Mouse (Mus musculus): ENCODE results near the gene Tshz2. TPM values are rescaled to one million over a fixed set of nuclear protein-coding genes. Genes with fewer than 3 reads are reported as not detected.

Tshz2 gene
- polyA plus RNA-seq, 1 experiment from 2014 or later: 14.8 TPM

DNA sequence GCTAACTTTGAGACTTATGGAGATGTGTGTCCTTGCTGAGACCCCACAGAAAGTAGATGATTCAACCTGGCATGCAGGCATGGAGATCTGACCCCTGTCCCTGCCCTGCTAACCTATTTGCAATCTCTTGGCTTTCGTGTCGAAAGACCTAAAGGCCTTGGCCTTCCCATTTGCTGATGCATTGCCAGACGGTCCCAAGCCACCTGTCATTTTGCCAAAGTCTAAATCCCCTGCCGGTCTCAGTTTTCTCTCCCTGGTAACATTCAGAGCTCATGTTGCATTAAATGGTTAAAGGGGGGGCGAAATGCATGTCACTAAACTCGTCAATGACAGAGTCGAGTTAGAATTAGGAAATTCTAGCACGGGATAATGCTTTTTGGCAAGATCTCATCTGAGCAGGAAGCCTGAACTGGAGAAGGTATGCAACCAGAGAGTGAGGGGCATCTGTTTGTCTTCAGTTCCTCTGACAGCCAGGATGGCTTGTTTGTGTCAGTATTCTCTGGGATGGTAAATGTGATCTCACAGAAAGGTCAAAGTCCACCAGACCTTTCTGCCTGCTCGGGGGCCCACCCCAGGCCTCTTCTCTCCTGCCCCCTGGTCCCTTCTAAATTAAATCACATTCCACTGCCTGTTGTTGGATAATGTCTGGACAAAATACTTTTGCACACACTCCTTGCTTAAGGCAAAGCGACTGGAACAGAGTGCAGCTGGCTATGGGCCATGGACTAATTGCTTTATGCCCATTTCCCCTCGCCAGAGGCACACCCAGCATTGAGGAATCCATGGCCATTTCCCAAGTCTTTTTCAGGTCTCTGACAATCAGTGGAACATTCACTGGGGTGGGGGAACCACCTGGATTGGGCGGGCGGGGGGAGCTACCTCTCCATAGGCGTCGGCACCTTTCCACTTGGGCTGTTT is 118.0 kb downstream of the Tshz2 start:
- Histone ChIP-seq H3K27ac (ENCODE audit: low read depth, low read length) (peak overlapping the region; percentile 63), H3K27me3 (ENCODE audit: control insufficient read depth, insufficient read depth, low read length) (no peaks in the 10 kb centered on the region), H3K9ac (ENCODE audit: low read depth, low read length) (no peak overlapping the region), H3K4me2 (replicated peaks; ENCODE audit: low read depth, low read length) (no peak overlapping the region), H3K36me3 (ENCODE audit: control insufficient read depth, insufficient read depth, low read length) (no peaks in the 10 kb centered on the region), H3K4me3 (ENCODE audit: low read length) (no peak overlapping the region), H3K4me1 (ENCODE audit: control insufficient read depth, insufficient read depth, low read length) (peaks cover 30% of the 10 kb centered on the region), H3K9me3 (ENCODE audit: control insufficient read depth, low read length) (no peaks in the 10 kb centered on the region; the same call in 1 of the 2 replicates)
- peak; percentile 69 for ATAC-seq (ENCODE audit: low FRiP score, low TSS enrichment)
- 19% methylated on average over 15 of the region's 15 CpGs for WGBS

DNA sequence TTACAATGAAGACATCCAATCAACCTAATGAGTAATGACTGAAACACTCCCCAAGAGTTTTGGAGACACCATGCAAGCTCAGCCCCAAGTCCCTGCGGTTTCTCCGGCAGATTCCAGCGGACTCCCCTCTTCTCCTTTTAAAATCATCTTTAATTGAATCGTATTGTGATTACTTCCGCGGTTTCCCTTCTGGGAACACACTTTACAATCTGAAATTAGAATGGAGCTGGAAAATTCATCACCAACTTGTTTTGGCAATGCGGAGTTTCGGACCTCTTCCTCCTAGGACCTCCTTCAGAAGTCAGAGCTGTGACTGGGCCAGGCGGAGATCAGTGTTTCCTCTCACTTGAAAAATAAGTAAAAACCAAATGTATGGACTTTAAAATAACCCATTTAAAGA is 119.3 kb downstream of the Tshz2 start:
- Histone ChIP-seq H3K36me3 (ENCODE audit: control insufficient read depth, insufficient read depth, low read length) (no peaks in the 10 kb centered on the region), H3K4me1 (ENCODE audit: control insufficient read depth, insufficient read depth, low read length) (peaks cover 30% of the 10 kb centered on the region), H3K4me3 (ENCODE audit: low read length) (no peak overlapping the region), H3K4me2 (replicated peaks; ENCODE audit: low read depth, low read length) (no peak overlapping the region), H3K27ac (ENCODE audit: low read depth, low read length) (no peak overlapping the region), H3K9ac (ENCODE audit: low read depth, low read length) (no peak overlapping the region), H3K9me3 (ENCODE audit: control insufficient read depth, low read length) (no peaks in the 10 kb centered on the region; the same call in 1 of the 2 replicates), H3K27me3 (ENCODE audit: control insufficient read depth, insufficient read depth, low read length) (no peaks in the 10 kb centered on the region)
- no peak for ATAC-seq (ENCODE audit: low FRiP score, low TSS enrichment)
- WGBS: 90% methylated on average over 9 of the region's 9 CpGs

DNA sequence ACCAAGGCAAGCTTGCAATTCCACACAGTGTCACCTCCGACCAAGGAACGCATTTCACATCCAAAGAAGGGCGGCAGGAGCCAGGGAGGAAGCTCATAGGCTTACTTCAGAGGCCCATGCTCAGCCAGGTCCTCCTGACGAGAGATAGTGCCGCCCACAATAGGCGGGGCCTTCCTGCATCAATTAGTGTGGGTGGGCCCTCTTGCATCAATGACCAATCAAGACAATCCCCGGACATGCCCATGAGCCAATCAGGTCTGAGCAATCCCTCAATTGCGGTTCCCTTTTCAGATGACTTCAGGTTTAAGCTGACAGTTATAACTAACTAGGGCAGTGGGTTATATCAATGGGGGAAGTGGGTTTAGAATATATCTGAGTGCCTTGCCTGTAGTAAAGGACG is 120.6 kb downstream of the Tshz2 start:
- Histone ChIP-seq H3K4me2 (replicated peaks; ENCODE audit: low read depth, low read length) (no peak overlapping the region), H3K4me1 (ENCODE audit: control insufficient read depth, insufficient read depth, low read length) (peaks cover 36% of the 10 kb centered on the region), H3K36me3 (ENCODE audit: control insufficient read depth, insufficient read depth, low read length) (no peaks in the 10 kb centered on the region), H3K9ac (ENCODE audit: low read depth, low read length) (no peak overlapping the region), H3K27me3 (ENCODE audit: control insufficient read depth, insufficient read depth, low read length) (no peaks in the 10 kb centered on the region), H3K27ac (ENCODE audit: low read depth, low read length) (no peak overlapping the region), H3K9me3 (ENCODE audit: control insufficient read depth, low read length) (no peaks in the 10 kb centered on the region), H3K4me3 (ENCODE audit: low read length) (no peak overlapping the region)
- no peak for ATAC-seq (ENCODE audit: low FRiP score, low TSS enrichment)
- WGBS: 86% methylated on average over 9 of the region's 9 CpGs

DNA sequence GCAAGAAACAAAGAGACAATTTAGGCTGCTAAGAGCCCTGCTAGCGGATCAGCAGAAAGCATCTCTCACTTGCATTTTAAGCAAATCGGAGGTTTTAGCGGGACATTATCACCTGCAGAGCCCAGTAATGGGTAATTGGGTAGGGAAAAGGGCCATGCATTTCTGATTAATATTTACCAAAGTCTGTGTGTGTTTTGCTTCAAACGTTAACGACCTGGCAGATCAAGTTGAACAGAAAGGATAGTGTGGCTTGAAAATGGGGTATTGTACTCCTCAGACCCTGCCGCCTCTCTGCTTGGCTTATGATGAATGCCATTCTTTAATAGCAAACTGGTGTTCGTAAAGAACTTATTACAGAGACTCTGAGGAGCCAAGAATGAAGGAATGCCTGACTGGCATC is 122.3 kb downstream of the Tshz2 start:
- no peak for ATAC-seq (ENCODE audit: low FRiP score, low TSS enrichment)
- 64% methylated on average over 7 of the region's 7 CpGs for WGBS
- Histone ChIP-seq H3K9ac (ENCODE audit: low read depth, low read length) (no peak overlapping the region), H3K36me3 (ENCODE audit: control insufficient read depth, insufficient read depth, low read length) (no peaks in the 10 kb centered on the region), H3K27ac (ENCODE audit: low read depth, low read length) (no peak overlapping the region; the same call in 1 of the 2 replicates), H3K4me2 (replicated peaks; ENCODE audit: low read depth, low read length) (0 out of 2 replicates have a peak overlapping the region, but pooled peaks have one; percentile 4), H3K4me3 (ENCODE audit: low read length) (no peak overlapping the region), H3K4me1 (ENCODE audit: control insufficient read depth, insufficient read depth, low read length) (peaks cover 27% of the 10 kb centered on the region), H3K27me3 (ENCODE audit: control insufficient read depth, insufficient read depth, low read length) (no peaks in the 10 kb centered on the region), H3K9me3 (ENCODE audit: control insufficient read depth, low read length) (no peaks in the 10 kb centered on the region)

DNA sequence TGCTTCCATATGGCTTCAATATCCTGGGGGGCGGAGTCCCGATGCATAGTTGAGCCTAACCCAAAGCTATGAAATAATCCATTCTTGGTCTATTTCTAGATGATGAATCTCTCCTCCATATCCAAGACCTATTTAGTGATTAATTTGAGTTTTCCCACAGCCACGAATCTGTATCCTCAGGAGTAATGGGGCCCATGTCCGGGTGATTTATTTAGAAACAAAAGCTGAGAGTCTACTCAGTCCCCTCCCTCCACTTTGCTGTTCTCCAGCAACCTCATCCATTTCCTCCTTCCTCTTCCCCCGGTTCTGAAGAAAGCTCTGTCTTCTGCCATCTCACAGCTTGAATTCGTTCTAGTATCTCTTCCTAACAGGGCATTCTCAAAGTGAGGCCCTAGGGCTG is 125.3 kb downstream of the Tshz2 start:
- Histone ChIP-seq H3K4me3 (ENCODE audit: low read length) (no peak overlapping the region), H3K4me2 (replicated peaks; ENCODE audit: low read depth, low read length) (no peak overlapping the region), H3K27ac (ENCODE audit: low read depth, low read length) (peak overlapping the region; percentile 55; the same call in 1 of the 2 replicates), H3K9me3 (ENCODE audit: control insufficient read depth, low read length) (no peaks in the 10 kb centered on the region), H3K36me3 (ENCODE audit: control insufficient read depth, insufficient read depth, low read length) (no peaks in the 10 kb centered on the region), H3K9ac (ENCODE audit: low read depth, low read length) (no peak overlapping the region), H3K27me3 (ENCODE audit: control insufficient read depth, insufficient read depth, low read length) (no peaks in the 10 kb centered on the region), H3K4me1 (ENCODE audit: control insufficient read depth, insufficient read depth, low read length) (0 out of 2 replicates have a peak, but pooled peaks cover 9% of the 10 kb centered on the region)
- no peak for ATAC-seq (ENCODE audit: low FRiP score, low TSS enrichment)
- 52% methylated on average over 6 of the region's 6 CpGs for WGBS

DNA sequence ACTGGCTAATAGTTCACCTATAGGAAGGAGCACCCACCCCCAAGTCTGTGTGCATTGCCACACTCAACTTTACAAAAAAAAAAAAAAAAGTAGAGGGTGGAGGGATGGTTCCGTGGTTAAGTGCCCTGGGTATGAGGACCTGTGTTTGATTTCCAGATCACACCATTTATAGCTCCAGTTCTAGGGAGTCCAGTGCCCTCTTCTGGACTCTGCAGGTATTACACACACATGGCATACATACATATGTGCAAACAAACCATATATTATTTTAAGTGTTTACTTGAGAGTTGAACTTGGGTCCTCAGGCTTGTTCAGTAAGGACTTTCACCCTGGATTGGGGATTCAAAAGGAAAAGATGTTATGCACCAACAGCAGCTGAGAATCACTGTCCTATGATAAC is 127.3 kb downstream of the Tshz2 start:
- 96% methylated on average over 1 of the region's 1 CpGs for WGBS
- Histone ChIP-seq H3K4me1 (ENCODE audit: control insufficient read depth, insufficient read depth, low read length) (0 out of 2 replicates have a peak, but pooled peaks cover 9% of the 10 kb centered on the region), H3K27me3 (ENCODE audit: control insufficient read depth, insufficient read depth, low read length) (no peaks in the 10 kb centered on the region)

DNA sequence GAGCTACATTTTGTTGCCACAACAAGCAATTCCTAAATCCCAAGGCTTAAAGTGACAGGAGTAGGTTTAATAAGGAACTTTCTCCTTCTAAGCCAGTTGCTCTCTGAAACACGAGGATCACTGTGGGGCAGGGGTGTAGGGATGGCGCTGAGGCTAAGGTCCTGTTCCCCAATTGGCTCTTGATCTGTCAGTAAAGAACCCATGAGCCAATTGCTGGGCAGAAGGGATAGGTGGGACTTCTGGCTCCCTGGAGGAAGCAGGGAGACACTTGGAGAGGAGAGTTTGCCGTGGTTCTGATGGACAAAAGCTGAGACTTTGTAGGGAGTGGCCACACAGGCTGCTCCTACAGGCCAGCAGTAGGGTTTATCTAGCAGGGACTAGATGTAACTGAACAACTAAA is 128.9 kb downstream of the Tshz2 start:
- 44% methylated on average over 3 of the region's 3 CpGs for whole genome bisulfite sequencing
- Histone ChIP-seq H3K36me3 (ENCODE audit: control insufficient read depth, insufficient read depth, low read length) (no peaks in the 10 kb centered on the region), H3K4me1 (ENCODE audit: control insufficient read depth, insufficient read depth, low read length) (0 out of 2 replicates have a peak, but pooled peaks cover 9% of the 10 kb centered on the region), H3K9me3 (ENCODE audit: control insufficient read depth, low read length) (no peaks in the 10 kb centered on the region), H3K9ac (ENCODE audit: low read depth, low read length) (no peak overlapping the region), H3K4me3 (ENCODE audit: low read length) (no peak overlapping the region), H3K27me3 (ENCODE audit: control insufficient read depth, insufficient read depth, low read length) (no peaks in the 10 kb centered on the region), H3K27ac (ENCODE audit: low read depth, low read length) (no peak overlapping the region), H3K4me2 (replicated peaks; ENCODE audit: low read depth, low read length) (no peak overlapping the region)
- ATAC-seq (ENCODE audit: low FRiP score, low TSS enrichment): no peak; the same call in 1 of the 2 replicates

More for the DNA sequence above, 127.3 kb downstream of the Tshz2 start:
- Histone ChIP-seq H3K9me3 (ENCODE audit: control insufficient read depth, low read length) (no peaks in the 10 kb centered on the region), H3K27ac (ENCODE audit: low read depth, low read length) (no peak overlapping the region), H3K4me2 (replicated peaks; ENCODE audit: low read depth, low read length) (no peak overlapping the region), H3K36me3 (ENCODE audit: control insufficient read depth, insufficient read depth, low read length) (no peaks in the 10 kb centered on the region), H3K4me3 (ENCODE audit: low read length) (no peak overlapping the region), H3K9ac (ENCODE audit: low read depth, low read length) (no peak overlapping the region)
- no peak for ATAC-seq (ENCODE audit: low FRiP score, low TSS enrichment)

DNA sequence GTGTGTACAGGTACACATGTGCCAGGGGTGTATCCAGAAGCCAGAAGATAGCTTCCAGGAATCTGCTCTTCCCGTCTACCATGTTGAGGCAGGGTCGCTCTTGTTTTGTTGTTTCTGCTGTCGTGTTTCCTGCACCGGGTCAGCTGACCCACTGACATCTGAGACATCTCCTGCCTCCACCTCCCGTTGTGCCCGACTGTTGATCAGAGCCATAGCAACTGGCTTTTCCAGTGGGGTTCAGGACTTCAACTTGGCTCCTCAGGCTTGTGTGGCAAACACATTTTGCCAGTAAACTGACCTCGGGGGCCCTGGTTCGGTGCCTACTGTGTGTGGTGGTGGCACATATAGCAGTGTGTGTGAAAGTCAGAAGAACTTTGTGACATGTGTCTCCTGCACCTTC is 129.5 kb downstream of the Tshz2 start:
- Histone ChIP-seq H3K9me3 (ENCODE audit: control insufficient read depth, low read length) (no peaks in the 10 kb centered on the region), H3K27ac (ENCODE audit: low read depth, low read length) (no peak overlapping the region), H3K4me1 (ENCODE audit: control insufficient read depth, insufficient read depth, low read length) (0 out of 2 replicates have a peak, but pooled peaks cover 9% of the 10 kb centered on the region), H3K4me3 (ENCODE audit: low read length) (no peak overlapping the region), H3K27me3 (ENCODE audit: control insufficient read depth, insufficient read depth, low read length) (no peaks in the 10 kb centered on the region), H3K9ac (ENCODE audit: low read depth, low read length) (no peak overlapping the region), H3K4me2 (replicated peaks; ENCODE audit: low read depth, low read length) (no peak overlapping the region), H3K36me3 (ENCODE audit: control insufficient read depth, insufficient read depth, low read length) (no peaks in the 10 kb centered on the region)
- WGBS: 69% methylated on average over 8 of the region's 8 CpGs
- ATAC-seq (ENCODE audit: low FRiP score, low TSS enrichment): no peak

DNA sequence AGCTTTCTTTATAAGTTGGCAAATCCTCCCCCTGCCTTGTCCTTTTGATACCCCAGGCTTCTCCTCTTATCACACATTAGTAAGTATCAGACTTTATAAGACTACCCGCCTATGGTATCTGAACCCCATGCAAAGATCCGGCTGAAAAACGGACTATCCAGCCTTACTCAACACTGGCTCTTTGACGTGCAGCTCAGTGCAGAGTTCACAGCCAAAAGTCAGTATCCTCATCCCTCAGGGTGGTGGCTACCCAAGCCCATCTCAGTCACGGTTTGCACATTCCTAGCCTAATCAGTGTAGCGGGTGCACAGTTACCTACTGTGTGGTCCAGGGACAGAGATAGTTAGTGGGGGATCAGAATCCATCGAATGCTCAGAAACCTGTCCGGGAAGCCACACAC is 130.9 kb downstream of the Tshz2 start:
- Histone ChIP-seq H3K9ac (ENCODE audit: low read depth, low read length) (no peak overlapping the region), H3K4me2 (replicated peaks; ENCODE audit: low read depth, low read length) (no peak overlapping the region), H3K27me3 (ENCODE audit: control insufficient read depth, insufficient read depth, low read length) (no peaks in the 10 kb centered on the region), H3K4me3 (ENCODE audit: low read length) (no peak overlapping the region), H3K9me3 (ENCODE audit: control insufficient read depth, low read length) (no peaks in the 10 kb centered on the region), H3K4me1 (ENCODE audit: control insufficient read depth, insufficient read depth, low read length) (0 out of 2 replicates have a peak, but pooled peaks cover under 1% of the 10 kb centered on the region), H3K36me3 (ENCODE audit: control insufficient read depth, insufficient read depth, low read length) (no peaks in the 10 kb centered on the region), H3K27ac (ENCODE audit: low read depth, low read length) (no peak overlapping the region)
- 83% methylated on average over 8 of the region's 8 CpGs for WGBS
- no peak for ATAC-seq (ENCODE audit: low FRiP score, low TSS enrichment)

All from kidney, embryonic 14.5 days (tissue).